Mouse (Mus musculus) urinary bladder, adult 18-20 months (tissue): ENCODE results near the gene Dcaf17.

Experiments used
- DNase-seq, 2 experiments: peaks; one replicate each; pipeline ENCODE4 v3.0.0; 2022; ENCODE audit warnings: low spot score in 2 of 2, mixed read lengths in 2 of 2

Gene Dcaf17

GRCm38 (mm10) chr2:71054716-71055115, 412 bp upstream of the Dcaf17 start:
- no peak for DNase-seq

DNA sequence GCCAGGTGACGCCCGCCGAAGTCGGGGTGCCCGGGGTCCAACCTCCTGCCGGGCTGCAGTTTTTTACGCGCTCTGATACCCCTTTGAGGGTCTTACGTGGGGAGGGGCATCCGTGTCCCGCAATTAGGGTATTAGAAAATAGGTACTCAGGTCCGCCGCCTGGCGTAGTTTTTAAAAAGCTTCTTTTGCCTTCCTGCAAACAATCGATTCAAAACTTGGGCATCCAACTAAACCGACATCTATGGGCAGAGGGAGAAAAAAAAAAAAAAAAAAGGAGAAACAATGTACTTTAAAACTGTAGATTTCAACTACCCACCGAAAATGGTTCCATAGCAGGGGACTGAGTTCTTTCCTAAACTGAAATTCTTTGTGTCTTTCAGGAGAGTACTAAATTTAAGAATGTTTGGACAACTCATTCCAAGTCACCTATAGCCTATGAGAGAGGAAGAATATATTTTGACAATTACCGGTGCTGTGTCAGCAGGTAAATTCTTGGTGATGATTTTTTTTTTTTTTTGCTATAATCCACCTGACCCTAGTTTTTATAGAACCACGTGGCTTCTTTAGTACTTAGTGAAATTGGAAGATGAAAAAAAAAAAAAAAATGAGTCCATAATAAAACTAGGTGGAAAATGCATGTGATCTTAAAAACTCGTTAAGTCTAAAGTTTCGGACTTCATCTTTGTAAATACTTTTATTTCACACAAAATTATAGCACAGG, 1.1 kb downstream of the Dcaf17 start:
- DNase-seq = no peak

- no peak for DNase-seq
Observed at GRCm38 (mm10) chr2:71071601-71072000, 16.5 kb downstream of the Dcaf17 start.

- DNase-seq = no peak
Observed at GRCm38 (mm10) chr2:71073330-71073729, 18.2 kb downstream of the Dcaf17 start.

DNA sequence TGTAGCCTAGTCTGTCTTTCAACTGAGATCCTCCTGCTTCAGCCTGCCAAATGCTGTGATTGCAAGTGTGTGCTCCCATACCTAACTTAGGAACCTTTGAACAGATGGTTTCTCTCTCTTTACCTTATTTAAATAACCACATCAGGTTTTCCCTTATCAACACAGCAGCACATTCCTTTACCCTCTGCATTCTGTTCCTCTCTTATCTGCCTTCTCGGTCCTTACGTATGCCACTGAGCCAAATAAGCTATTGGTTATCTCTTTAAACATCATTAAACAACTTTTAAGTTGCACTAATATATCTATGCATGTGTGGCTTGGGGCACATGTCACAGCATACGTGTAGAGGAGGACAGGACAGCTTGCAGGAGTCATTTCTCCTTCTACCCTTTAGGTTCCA, 18.7 kb downstream of the Dcaf17 start:
- no peak for DNase-seq

DNA sequence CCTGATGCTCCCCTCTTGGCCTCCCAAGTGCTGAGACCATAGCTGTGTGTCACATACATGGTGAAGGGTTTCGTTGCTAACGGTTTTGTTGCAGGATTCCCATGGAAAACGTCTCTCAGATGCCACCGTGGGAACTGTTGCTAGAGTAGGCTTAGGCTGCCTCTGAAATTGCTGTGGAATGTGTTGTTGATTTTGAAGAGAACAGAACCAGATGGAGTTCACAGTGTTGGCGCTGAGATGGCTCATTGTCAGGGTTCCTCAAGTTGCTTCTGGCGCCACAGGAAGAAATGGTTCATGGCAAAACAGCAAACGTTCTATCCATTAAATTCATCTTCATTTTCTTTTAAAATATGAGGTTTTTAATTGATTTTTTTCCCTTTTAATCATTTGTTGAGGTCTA, 27.3 kb downstream of the Dcaf17 start:
- no peak for DNase-seq

- no peak for DNase-seq
Observed at GRCm38 (mm10) chr2:71083454-71084193, 28.5 kb downstream of the Dcaf17 start.

DNA sequence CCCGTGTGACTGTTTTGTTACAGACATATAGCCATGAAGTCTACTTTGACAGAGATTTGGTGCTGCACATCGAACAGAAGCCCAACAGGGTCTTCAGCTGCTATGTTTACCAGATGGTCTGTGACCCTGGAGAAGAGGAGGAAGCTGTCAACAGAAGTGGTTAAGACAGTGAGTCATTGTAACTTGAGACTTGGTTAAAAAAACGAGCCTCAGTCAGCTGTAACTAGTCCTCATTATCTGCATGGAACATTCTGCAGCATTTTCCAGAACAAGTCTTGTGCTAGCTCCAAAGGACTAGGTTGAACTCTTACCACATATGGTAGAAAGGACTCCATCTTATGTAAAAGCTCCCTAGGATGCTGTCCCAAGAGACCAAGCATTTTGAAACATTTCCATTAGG, 34.6 kb downstream of the Dcaf17 start:
- no peak for DNase-seq

- no peak for DNase-seq
Observed at GRCm38 (mm10) chr2:71090660-71091445, 35.7 kb downstream of the Dcaf17 start.

- DNase-seq = no peak
Observed at GRCm38 (mm10) chr2:71096170-71096569, 41.0 kb downstream of the Dcaf17 start.

DNA sequence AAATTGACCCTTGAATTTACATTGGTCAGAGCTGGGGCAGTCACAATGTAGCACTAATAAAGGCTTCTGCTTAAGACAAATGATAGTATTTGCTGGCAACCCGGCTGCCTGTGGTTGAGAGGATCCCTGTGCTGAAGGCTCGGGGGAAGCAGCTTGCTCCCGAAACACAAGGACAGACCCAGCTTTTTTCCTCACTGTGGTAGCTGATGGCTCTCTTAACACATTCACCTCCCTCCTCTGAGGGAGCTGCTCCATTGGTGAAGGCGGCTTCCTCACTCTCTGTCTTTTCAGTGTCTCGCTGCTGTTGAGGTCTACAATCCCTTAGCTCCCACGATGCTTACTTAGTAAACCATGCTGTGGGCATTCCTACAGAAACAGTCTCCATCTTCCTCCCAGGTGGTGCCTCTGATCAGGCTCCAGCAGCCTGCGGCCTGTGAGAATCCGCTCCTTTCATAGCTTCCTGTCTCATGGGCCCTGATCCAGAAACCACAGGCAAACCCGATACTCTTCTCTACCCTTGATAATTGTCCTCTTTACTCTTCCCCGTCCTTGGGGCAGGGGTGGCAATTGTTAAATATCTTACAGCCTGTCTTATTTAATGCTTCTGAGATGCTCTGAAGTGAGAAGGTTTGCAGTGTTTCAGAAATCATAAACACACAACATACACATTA, 47.6 kb downstream of the Dcaf17 start:
- DNase-seq = no peak

DNA sequence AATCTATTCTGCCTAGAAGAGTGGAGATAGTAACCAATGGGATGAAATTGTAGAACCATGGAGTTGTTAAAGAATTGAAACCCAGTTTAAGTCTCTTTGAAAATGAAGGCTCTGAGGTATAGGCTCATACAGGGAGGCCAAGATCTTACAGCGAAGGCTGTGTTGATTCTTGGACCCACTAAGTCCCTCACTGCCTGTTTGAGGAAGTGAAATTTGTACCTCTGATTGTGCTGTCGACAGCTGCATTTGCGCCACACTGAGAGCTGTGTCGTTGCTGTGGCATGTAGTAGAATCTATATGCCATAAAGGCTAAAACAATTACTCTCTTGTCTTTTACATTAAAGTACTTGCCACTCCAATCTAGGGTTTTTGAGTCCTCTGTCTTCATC, 48.2 kb downstream of the Dcaf17 start:
- DNase-seq = no peak

DNA sequence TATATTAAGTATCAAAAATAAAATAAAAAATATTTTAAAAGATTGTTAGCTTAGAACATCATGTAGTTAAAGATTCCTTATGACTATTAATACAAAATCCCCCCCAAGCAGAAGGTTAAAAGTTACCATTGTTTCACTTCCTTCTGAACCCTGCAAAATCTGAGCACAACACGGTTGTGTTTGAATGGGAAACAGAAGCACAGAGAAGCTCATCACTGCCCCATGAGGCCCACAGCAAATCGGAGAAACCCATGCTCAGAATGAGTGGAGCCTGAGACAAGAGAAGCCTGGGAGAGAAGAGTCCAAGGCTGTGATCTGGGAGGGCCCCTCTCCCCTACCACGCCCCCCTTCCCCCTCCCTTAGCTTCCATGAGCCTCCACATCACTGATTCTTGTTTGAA, 49.6 kb downstream of the Dcaf17 start:
- DNase-seq = no peak

GRCm38 (mm10) chr2:71105469-71106215, 50.5 kb downstream of the Dcaf17 start:
- DNase-seq = no peak

GRCm38 (mm10) chr2:71107225-71107624, 52.1 kb downstream of the Dcaf17 start:
- DNase-seq = no peak

DNA sequence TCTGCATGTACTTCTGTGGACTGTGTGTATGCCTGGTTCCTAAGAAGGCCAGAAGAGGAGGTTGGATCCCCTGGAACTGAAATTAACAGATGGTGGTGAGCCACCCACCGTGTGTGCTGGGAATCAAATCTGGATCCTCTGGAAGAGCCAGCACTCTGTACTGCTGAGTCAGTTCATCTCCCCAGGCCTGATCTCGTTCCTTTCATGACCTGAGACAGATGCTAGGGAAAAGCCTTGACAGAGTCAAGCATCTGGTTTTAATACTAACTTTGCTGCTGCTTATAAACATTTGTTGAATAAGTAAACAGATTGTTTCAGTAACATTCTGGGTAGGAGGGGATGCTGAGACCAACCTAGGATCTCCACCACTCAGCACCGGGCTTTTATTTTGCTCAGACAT, 53.4 kb downstream of the Dcaf17 start:
- DNase-seq = no peak

DNA sequence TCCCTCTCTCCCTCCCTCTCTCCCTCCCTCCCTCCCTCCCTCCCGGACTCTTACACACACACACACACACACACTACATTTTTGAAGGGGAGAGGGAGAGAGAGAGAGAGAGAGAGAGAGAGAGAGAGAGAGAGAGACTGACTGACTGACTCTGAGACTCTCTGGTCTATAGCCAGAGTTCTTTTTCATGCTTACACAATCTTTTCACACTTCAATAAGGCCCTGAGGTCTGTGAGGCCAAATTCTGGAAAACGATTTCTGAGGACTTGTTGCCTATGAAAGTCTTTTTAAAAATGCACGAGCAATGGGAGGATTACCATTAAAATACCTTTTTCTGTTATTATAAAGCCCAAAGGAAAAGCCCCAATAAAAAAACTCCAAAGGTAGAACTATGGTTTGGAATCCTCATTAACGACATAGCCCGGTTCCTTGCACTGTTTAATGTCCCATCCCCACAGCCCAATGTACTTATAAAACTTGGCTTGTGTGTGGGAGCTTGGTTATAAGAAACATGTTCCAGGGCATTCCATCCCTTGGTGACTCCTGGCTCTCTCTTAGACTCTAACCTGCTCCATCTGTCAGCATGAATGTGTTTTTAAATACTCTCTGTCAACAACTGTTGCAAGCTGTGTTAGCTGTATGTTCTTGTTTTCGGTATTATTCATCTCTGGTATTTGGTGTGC, 58.5 kb downstream of the Dcaf17 start:
- no peak for DNase-seq

DNA sequence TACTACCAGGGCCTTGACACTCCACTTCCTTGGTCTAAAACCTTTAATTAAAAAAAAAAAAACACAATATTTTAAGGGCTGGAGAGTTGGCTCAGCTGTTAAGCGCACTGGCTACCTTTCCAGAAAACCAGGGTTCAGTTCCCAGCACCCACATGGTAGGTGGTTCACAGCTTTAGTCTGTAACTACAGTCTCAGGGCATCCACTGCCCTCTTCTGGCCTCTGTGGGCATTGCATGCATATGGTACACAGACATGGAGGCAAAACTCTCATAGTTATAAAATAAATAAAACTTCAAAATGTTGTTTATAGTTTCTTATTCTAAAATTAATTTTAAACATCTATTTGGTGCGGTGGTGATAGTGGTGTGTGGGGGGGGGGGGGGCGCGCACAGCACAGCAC, 61.0 kb downstream of the Dcaf17 start:
- no peak for DNase-seq

- DNase-seq = peak in 1 of 2 experiments; percentile 10
Observed at GRCm38 (mm10) chr2:71117797-71118708, 62.9 kb downstream of the Dcaf17 start, which contains the start of gene Cybrd1. Gene Cybrd1 (plus strand): TSS chr2:71117923.

DNA sequence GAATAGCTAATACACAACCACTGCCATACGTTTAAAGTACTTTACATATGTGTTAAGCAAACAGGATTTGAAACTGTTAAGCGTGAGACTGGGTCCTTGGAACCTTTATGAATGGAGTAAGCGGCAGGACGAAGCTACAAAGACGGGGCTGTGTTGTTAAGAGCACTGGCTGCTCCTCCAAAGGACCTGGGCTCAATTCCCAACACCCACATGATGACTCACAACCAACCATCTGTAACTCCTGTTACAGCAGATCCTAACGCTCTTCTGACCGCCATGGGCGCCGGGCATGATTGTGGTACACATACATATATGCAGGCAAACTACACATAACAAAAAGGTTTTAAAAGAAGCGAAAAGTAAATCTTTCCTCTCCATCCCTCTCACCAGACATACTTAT, 65.7 kb downstream of the Dcaf17 start:
- no peak for DNase-seq
